Mouse (Mus musculus) c-Kit-negative CD71-positive TER-119-positive erythroid progenitor cells, embryonic 14.5 days (primary cell): ENCODE measurements around the gene Slc4a4.
"Not testable (repeated sequence)": the region's sequence is repeated elsewhere in the genome, so short reads cannot be mapped to it uniquely, and the experiment has no call there.

Experiments
- DNase-seq: peaks from one replicate; pipeline ENCODE4 v3.0.0-alpha.2; 2013; ENCODE audit warnings: low read depth, low spot score

Slc4a4 gene

DNA sequence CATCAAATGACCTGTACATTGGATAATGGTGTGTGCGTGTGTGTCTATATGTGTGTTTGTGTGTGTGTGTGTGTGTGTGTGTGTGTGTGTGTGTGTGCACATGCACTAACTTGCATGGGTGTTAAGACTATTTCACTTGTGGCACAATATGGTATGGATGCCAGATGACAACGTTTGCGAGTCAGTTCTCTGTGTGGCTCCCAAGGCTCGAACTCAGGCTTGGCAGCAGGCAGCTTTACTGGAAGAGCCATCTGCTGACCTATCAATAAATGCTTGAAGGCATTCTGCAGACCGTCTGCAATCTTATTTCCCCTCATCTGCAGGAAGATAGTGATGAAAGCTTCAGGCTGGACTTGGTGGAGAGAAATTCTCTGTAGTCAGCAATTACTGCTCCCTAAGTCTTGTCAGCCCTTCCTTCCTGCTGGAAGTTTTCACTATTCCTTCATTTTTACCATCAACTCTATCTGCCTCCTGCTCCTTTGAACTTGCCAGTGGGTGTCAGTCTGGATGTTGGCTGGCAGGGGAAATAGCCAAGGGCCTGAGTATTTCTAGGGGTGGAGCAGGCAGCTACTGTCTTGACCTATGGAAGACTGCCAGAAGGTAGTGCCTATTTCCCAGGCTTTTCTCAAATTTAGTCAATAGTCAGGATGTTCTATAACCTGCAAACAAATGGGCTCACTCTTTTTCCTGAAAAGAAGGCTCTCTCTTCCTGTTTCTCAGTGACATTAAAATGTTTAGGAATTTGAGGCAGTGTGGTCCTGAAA is 73.9 kb downstream of the Slc4a4 start:
- DNase-seq, result no peak

DNA sequence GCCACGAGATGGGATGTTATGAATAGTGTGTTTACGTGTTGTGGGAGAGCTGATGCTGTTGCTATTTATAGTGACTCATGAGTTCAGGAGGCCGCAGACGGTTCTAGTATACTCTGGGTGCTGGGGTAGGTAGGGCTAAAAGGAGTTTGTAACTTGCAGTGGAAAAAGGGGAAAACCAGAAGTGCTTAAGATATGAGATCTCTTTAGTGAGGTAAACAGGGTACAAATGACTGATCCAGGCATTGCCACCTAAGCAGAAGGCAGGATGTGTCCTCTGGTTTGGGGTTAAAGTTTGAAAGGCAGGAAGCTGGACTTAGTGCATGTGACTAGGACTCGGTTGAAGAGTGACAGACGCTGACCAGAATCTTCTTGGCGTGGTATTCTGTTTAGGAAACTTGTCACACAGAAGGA is 74.7 kb downstream of the Slc4a4 start:
- no peak for DNase-seq

DNA sequence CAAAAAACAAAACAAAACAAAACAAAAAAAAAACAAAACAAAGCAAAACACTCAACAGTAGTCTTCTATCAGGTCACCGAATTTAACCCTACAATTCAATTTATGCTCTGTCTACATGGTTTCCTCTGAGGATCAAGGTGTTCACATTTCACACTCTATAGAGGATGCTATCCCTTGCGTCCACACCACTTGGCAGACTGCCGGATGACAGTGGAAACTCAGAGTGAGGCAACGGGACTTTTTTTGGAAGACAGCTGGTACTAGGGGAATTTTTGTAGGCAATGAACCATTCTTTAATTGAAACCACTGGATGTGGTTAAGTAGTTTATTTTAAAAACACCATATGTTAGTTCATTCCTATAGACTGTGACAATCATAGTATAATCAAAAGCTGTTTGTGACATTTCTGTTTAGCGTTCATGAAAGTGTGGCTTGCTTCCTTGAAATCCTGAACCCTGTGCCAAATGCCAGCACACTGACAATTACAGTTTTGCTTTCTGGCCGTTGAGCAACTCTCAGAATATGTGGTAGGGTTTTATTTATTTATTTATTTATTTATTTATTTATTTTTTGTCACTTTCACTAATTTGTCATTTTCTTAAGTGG is 78.2 kb downstream of the Slc4a4 start:
- DNase-seq, result no peak

GRCm38 (mm10) chr5:88966507-88966906 is 79.9 kb downstream of the Slc4a4 start:
- DNase-seq, result no peak

DNA sequence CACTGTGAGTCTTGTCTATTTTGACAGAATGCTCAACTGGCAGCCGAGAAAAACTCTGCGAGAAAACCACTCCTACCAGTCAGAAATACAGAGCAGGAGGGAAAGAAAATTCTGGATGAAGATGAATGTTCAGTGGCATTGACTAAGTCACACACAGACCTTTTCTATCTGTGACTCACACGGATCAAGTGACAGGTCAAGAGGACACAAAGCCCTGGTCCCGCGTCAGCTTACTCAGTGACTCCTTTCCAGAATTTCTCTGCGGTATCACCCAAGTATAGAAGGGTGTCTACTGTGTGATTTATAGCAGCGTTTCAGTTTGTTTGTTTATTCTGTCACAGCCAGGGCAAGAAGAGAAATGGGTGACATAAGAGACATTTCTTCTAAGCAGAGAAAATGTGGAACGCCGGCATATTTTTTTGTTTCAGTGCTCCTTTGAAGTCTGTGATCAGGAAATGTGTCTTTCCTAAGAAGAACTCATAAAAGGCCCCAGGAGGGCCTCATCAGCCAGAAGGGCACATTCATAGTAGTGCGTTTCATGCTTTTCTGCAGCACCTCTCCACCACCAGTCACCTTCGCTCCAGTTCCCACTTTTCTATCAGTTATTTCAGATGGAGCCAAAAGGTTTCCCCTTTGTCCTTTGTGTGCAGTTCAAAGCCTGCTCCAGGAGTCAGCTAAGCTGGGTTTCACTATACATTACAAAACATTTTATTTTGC is 82.5 kb downstream of the Slc4a4 start:
- DNase-seq, result no peak

DNA sequence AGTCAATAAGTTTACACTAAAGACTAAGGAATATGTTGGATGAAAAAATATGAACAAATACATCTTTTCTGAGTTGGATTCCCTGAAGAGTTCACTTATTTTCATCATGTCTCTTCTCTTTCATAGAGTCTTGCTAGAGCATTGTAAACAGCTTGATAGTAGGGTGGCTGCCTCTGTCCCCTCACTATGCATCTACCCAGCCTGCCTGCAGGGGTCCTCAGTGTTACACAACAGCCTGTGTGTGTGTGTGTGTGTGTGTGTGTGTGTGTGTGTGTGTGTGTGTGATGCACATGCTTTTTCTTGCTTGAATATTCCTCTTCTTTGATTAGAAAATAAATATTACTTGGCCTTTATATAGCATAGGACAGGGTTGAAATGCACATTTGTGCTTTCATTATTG is 84.9 kb downstream of the Slc4a4 start:
- DNase-seq, result no peak

DNA sequence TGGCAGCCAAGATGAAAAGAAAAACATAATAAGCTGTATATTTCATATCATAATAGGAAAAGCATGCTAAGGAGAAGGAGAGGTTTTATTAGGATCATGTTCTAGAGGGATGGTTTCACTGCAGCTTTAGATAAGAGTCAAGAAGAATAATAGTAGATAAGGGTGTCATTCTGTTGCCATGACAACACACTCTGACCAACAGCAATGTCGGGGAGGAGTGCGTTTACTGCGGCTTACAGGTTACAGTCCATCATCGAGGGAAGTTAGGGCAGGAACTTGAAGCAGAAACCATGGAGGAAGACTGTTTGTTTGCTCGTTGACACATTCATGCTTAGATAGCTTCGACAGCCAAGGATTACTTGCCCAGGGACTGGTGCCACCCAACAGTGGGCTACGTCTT is 85.7 kb downstream of the Slc4a4 start:
- no peak for DNase-seq

DNA sequence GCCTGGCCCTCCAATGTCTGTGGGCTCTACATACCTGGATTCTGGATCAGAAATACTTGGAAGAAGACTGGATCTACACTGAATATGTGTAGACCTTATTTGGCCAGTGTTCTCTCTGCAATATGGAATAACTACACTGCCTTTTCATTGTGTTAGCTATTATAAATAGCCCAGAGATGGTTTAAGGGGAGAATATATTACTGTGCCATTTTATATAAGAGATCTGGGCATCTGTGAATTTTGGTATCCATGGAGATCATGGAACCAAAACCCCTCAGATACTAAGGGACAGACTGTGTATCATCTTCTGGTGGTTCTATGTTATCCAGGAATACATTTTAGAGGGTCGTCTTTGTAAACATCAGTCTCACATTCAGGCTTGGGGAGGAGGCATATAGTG is 86.5 kb downstream of the Slc4a4 start:
- no peak for DNase-seq

GRCm38 (mm10) chr5:88975694-88976093 is 89.1 kb downstream of the Slc4a4 start:
- no peak for DNase-seq

DNA sequence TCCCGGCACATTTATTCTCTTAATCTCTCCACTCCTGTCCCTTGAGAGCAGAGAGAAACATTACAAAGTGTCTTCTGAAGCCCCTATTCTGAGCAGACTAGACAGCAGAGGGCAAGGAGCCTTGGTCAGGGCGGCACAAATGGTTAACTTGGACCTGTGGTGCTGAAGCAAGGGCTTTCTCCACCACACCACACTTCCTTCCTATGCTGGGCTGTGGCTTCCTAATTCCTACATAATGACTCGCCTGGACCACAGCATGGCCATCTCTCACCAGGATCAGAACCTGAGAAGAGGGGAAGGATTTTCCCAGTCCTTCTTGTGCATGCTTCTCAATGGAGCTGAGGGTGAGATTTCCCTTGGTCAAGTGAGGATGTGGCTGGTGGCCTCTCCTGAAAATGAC is 89.8 kb downstream of the Slc4a4 start:
- DNase-seq, result no peak

DNA sequence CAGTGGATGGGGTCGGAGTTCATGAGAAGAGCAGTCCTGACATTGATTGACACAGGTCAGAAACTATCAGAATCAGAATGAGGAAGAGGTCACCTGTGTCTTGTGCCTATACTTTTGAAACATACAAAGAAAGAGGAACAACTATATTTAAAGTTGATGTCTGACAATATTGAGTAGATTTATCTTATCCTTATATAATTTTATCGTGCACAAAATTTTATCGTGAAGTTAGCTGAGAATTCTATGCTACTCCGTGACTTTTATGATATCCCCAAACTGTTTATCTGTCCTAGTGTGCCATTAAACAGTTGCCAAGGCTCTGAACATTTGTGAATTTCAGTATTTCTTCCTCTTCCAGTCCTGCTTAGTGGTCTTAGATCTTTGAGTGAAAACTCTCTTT is 94.1 kb downstream of the Slc4a4 start:
- DNase-seq, result no peak

DNA sequence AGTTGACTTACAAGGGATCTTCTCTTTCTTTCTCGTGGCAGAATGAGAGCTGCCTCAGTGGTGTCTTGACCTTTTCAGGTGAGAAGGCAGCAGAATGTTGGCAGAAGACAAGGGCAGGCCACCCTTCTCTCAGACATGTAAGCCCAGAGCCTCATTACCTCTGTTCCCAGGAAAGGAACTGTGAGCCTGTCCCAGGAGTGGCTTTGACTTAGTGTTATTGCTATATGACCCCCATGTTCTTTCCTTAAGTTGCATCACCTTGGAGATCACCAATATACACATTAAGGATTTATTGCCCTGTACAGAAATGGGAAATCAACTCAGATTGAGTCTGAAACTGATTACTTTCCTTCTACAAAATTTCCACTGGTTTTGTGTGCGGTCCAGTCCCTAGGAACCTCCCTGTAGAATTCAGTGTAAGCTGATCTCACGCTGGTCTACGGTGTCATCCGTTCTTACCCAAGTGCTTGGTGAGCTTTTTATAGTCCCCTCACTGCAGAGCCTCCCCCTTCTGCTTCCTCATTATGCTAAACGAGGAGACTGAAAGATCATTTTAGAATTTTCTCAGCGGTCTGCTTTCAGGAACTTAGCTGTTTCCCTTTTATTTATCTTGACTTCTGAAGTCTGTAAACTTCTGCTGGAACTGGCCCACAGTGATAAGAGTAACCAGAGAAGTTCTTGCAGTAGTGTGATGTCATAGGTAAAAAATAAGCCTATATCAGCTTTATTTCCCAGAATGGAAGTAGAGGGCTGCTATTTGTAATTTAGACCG is 94.8 kb downstream of the Slc4a4 start:
- DNase-seq, result no peak

DNA sequence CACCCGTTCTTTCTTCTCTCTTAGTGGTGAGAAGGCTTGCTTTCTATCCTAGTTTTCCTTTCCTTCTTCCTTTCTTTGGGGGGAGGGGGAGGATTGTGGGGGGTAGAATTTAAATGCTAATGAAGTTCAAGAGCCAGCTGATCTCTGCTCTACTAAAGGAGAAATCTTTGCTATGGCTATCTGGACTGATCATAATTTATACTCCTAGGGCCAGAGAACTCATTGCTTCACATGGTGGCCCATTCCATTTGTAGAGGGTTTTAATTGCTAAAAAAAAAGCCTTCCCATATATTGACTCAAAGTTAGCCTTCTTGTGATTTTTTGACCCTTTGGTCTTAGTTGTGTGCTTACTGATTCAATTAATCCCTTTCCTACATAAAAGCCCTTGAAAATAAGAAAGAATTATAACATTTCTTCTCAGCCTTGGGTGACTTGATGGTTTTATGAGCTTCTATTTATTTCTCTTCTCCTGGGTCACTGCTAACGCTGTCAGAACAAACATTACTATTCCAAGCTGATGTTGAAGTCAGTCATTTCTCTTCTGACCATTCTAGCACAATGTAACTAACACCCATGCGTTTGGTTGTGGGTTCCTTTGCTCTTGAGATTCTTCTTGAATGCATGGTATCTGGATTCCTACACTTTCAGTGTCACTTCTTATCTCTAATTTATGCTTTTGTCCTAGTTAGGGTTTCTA is 95.6 kb downstream of the Slc4a4 start:
- DNase-seq, result no peak

DNA sequence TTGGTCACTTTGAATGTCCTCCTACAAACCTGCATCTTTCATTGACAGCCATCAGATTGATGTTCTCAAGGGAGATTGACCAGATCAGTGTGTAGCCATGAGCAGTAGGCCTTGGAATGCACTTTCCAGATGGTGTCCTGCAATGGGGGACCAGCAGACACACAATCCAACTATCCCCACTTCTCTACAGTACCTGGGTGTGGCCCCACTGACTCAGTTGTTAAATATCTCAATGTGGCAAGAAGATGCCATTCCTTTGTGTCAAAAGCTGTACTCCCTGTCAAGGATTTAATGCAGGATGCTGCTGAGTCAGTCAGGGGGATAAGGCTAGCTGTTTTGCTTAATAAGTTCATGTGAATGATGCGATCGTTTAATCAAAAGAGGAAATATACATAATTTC is 96.6 kb downstream of the Slc4a4 start:
- DNase-seq, result no peak

- DNase-seq, result no peak
Measured at GRCm38 (mm10) chr5:88983652-88984051, 97.0 kb downstream of the Slc4a4 start.

DNA sequence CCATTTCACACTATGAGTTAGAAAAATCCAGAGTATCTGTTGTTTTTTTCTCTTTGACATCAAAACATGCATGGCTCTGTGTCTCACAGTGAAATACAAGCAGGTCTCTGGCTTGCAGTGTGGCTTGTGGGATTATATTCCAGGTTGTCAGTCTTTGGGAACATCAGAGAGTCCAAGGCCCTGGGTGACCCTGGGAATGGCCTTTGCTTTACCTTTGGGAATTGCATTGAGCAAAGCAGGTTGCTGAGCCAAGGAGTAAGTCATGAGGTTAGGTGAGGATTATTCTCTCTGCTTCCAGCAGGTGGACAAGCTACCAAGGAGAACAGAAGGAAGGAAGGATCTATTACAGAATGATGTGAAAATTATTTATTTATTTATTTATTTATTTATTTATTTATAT is 102.4 kb downstream of the Slc4a4 start:
- DNase-seq, result no peak

DNA sequence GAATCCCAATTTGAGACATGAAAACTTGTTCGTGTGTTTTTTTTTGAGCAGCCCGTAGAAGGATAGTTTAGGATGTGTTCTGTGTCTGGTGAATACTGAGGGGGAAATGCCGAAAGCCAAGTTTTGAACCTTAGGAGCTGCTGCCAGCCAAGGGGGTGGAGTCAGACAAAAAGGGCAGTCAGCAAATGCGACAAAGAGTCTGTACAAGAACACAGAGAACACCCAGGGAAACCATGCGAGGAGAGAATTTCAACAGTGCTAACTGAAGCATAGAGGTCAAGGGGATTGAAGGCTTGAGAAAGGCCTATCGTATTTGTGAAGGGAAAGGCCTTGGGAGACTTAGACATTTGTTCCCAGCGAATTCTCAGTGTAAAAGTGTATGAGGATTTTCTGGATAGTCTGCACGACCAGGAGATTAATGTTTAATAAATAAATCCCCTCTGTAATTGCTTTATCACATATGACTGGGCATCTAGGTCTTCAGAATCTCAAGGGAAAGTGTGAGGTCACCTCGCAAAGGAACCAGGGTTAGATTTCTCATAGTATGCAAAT is 103.7 kb downstream of the Slc4a4 start:
- no peak for DNase-seq

DNA sequence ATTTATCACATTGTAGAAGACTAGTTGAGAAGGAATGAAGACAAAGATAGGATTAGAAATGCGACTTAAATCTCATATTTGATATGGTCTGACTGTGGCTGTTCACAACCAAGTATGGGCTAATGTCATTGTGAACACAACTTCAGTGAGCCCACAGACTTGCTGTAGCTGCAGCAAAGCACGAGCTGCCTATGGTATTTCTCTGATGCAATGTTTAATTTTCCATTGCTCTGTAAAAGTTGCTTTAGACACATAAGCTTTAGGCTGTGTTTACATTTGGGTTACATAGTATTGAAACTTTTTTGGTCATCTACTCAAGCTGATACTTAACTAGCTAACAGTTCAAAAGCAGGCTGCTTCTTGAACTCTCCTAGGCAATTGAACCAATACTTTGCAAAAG is 104.7 kb downstream of the Slc4a4 start:
- DNase-seq, result not testable (repeated sequence)

- DNase-seq, result no peak
Measured at GRCm38 (mm10) chr5:88994533-88994932, 107.9 kb downstream of the Slc4a4 start.

DNA sequence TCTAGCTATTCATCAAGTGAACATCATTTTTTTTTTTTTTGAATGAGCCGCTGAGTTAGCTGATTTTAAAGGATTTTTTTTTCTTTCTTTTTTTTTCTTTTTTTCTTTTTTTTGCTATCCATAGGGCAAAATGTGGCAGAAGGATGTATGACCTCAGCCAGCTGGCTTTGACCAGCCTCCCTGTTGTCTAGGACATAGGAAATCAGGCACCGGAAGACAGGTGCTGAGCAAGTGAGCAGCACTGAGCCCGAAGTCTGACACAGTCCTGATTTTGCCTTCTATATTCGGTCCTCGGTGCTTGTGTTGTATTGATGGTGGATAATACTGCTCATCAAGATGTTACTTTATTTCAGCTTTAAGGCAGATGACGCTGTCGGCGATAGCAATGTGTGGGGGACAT is 109.6 kb downstream of the Slc4a4 start:
- no peak for DNase-seq

DNA sequence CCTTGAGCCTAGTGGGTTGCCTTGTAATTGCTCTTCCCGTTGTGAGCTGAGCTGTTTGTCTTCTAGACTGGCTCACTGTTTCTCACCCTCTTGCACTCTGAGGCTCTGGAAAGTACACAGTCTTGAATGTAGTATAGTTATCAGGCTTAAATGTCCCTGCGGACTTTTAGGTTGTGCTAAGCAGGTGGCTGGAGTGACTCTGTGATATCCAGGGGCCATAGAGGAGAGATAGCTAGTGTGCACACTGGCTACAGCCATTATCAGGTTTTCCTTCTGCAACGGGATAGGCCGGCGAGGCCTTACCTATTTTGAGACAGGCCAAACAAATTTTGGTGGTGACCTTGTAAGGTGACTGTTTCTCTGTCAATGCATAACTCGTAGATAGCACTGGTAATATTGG is 110.7 kb downstream of the Slc4a4 start:
- DNase-seq, result no peak
